Mouse (Mus musculus) lung, adult 2 months (tissue): ENCODE measurements around the gene Prickle4.

ENCODE experiments used
- CTCF ChIP-seq: fragments of 200-500 bp; IDR thresholded peaks from 2 replicates; pipeline ENCODE4 v1.5.1; 2011; ENCODE audit warnings: mild to moderate bottlenecking, low read length, control low read depth; ENCODE audit not compliant: insufficient read depth
- POLR2A ChIP-seq: fragments of 200-500 bp; IDR thresholded peaks from 2 replicates; pipeline ENCODE4 v1.6.1; 2011; ENCODE audit warnings: low read depth, mild to moderate bottlenecking, control low read depth, low read length, borderline replicate concordance; ENCODE audit errors: extremely low read depth

GRCm38 (mm10) chr17:47738066-47738878, 43.7 kb upstream of the Prickle4 start:
- no peak for TF ChIP-seq CTCF
- TF ChIP-seq POLR2A: no peak
